Mouse (Mus musculus): ENCODE measurements at regions not wholly inside any gene's neighbourhood (a gene's known extent, or its start where the extent isn't known, plus 50 kb on each side); places are given as distances from the start of the nearest gene placed in this dataset.

- no peaks in the 10 kb centered on the region for H3K36me3 ChIP-seq (ENCODE audit: control insufficient read depth, insufficient read depth, low read length)
Measured at GRCm38 (mm10) chr9:113435921-113436320, 272.1 kb downstream of the Pdcd6ip start.

GRCm38 (mm10) chr9:113433424-113433823 is 274.6 kb downstream of the Pdcd6ip start:
- Histone ChIP-seq H3K9me3 (ENCODE audit: control insufficient read depth, low read length) (no peaks in the 10 kb centered on the region), H3K4me1 (ENCODE audit: control insufficient read depth in 2 of 2, insufficient read depth in 2 of 2, low read length in 2 of 2) (no peaks in the 10 kb centered on the region), H3K9ac (ENCODE audit: low read length) (no peak overlapping the region), H3K4me2 (ENCODE audit: low read length) (no peak overlapping the region), H3K27me3 (ENCODE audit: control insufficient read depth, insufficient read depth, low read length) (no peaks in the 10 kb centered on the region), H3K27ac (replicated peaks in 1 of 2; ENCODE audit: control insufficient read depth in 1 of 2, insufficient read depth in 1 of 2, low read depth in 2 of 2, low read length in 2 of 2) (no peak overlapping the region), H3K36me3 (ENCODE audit: control insufficient read depth, insufficient read depth, low read length) (no peaks in the 10 kb centered on the region), H3K4me3 (ENCODE audit: control insufficient read depth in 1 of 2, insufficient read depth in 1 of 2, low read depth in 1 of 2, low read length in 2 of 2) (no peak overlapping the region)
- no peak for ATAC-seq (ENCODE audit: insufficient number of reproducible peaks, insufficient read depth, low FRiP score, low read depth)
- WGBS, result 67% methylated on average over 4 of the region's 4 CpGs

More at GRCm38 (mm10) chr9:113435921-113436320, 272.1 kb downstream of the Pdcd6ip start:
- H3K4me2 ChIP-seq (ENCODE audit: low read length), result no peak overlapping the region
- no peaks in the 10 kb centered on the region for H3K27me3 ChIP-seq (ENCODE audit: control insufficient read depth, insufficient read depth, low read length)
- no peaks in the 10 kb centered on the region for H3K4me1 ChIP-seq (ENCODE audit: control insufficient read depth in 2 of 2, insufficient read depth in 2 of 2, low read length in 2 of 2)
- H3K9me3 ChIP-seq (ENCODE audit: control insufficient read depth, low read length), result no peaks in the 10 kb centered on the region
- ATAC-seq (ENCODE audit: insufficient number of reproducible peaks, insufficient read depth, low FRiP score, low read depth), result no peak
- H3K27ac ChIP-seq (replicated peaks in 1 of 2; ENCODE audit: control insufficient read depth in 1 of 2, insufficient read depth in 1 of 2, low read depth in 2 of 2, low read length in 2 of 2), result no peak overlapping the region
- no peak overlapping the region for H3K9ac ChIP-seq (ENCODE audit: low read length)
- H3K4me3 ChIP-seq (ENCODE audit: control insufficient read depth in 1 of 2, insufficient read depth in 1 of 2, low read depth in 1 of 2, low read length in 2 of 2), result no peak overlapping the region

GRCm38 (mm10) chr9:113432601-113433179 is 275.4 kb downstream of the Pdcd6ip start:
- Histone ChIP-seq H3K9ac (ENCODE audit: low read length) (no peak overlapping the region), H3K9me3 (ENCODE audit: control insufficient read depth, low read length) (no peaks in the 10 kb centered on the region), H3K4me2 (ENCODE audit: low read length) (no peak overlapping the region), H3K27ac (replicated peaks in 1 of 2; ENCODE audit: control insufficient read depth in 1 of 2, insufficient read depth in 1 of 2, low read depth in 2 of 2, low read length in 2 of 2) (no peak overlapping the region), H3K4me1 (ENCODE audit: control insufficient read depth in 2 of 2, insufficient read depth in 2 of 2, low read length in 2 of 2) (no peaks in the 10 kb centered on the region), H3K27me3 (ENCODE audit: control insufficient read depth, insufficient read depth, low read length) (no peaks in the 10 kb centered on the region), H3K4me3 (ENCODE audit: control insufficient read depth in 1 of 2, insufficient read depth in 1 of 2, low read depth in 1 of 2, low read length in 2 of 2) (no peak overlapping the region), H3K36me3 (ENCODE audit: control insufficient read depth, insufficient read depth, low read length) (no peaks in the 10 kb centered on the region)
- WGBS, result 83% methylated on average over 9 of the region's 9 CpGs
- no peak for ATAC-seq (ENCODE audit: insufficient number of reproducible peaks, insufficient read depth, low FRiP score, low read depth)

GRCm38 (mm10) chr9:113430411-113430810 is 277.6 kb downstream of the Pdcd6ip start:
- Histone ChIP-seq H3K9me3 (ENCODE audit: control insufficient read depth, low read length) (no peaks in the 10 kb centered on the region), H3K4me3 (ENCODE audit: control insufficient read depth in 1 of 2, insufficient read depth in 1 of 2, low read depth in 1 of 2, low read length in 2 of 2) (no peak overlapping the region), H3K27ac (replicated peaks in 1 of 2; ENCODE audit: control insufficient read depth in 1 of 2, insufficient read depth in 1 of 2, low read depth in 2 of 2, low read length in 2 of 2) (no peak overlapping the region), H3K4me2 (ENCODE audit: low read length) (no peak overlapping the region), H3K36me3 (ENCODE audit: control insufficient read depth, insufficient read depth, low read length) (no peaks in the 10 kb centered on the region), H3K9ac (ENCODE audit: low read length) (no peak overlapping the region), H3K27me3 (ENCODE audit: control insufficient read depth, insufficient read depth, low read length) (no peaks in the 10 kb centered on the region), H3K4me1 (ENCODE audit: control insufficient read depth in 2 of 2, insufficient read depth in 2 of 2, low read length in 2 of 2) (no peaks in the 10 kb centered on the region)
- ATAC-seq (ENCODE audit: insufficient number of reproducible peaks, insufficient read depth, low FRiP score, low read depth), result no peak
- 77% methylated on average over 4 of the region's 4 CpGs for WGBS

GRCm38 (mm10) chr9:113427281-113427680 is 280.8 kb downstream of the Pdcd6ip start:
- no peaks in the 10 kb centered on the region for H3K36me3 ChIP-seq (ENCODE audit: control insufficient read depth, insufficient read depth, low read length)
- H3K9ac ChIP-seq (ENCODE audit: low read length), result no peak overlapping the region
- no peaks in the 10 kb centered on the region for H3K27me3 ChIP-seq (ENCODE audit: control insufficient read depth, insufficient read depth, low read length)
- no peak overlapping the region for H3K4me2 ChIP-seq (ENCODE audit: low read length)
- 74% methylated on average over 4 of the region's 4 CpGs for WGBS
- H3K4me3 ChIP-seq (ENCODE audit: control insufficient read depth in 1 of 2, insufficient read depth in 1 of 2, low read depth in 1 of 2, low read length in 2 of 2), result no peak overlapping the region
- H3K4me1 ChIP-seq (ENCODE audit: control insufficient read depth in 2 of 2, insufficient read depth in 2 of 2, low read length in 2 of 2), result no peaks in the 10 kb centered on the region
- H3K27ac ChIP-seq (replicated peaks in 1 of 2; ENCODE audit: control insufficient read depth in 1 of 2, insufficient read depth in 1 of 2, low read depth in 2 of 2, low read length in 2 of 2), result no peak overlapping the region
- ATAC-seq (ENCODE audit: insufficient number of reproducible peaks, insufficient read depth, low FRiP score, low read depth), result no peak
- H3K9me3 ChIP-seq (ENCODE audit: control insufficient read depth, low read length), result no peaks in the 10 kb centered on the region

GRCm38 (mm10) chr9:113426324-113426723 is 281.7 kb downstream of the Pdcd6ip start:
- ATAC-seq (ENCODE audit: insufficient number of reproducible peaks, insufficient read depth, low FRiP score, low read depth), result no peak
- no peak overlapping the region for H3K27ac ChIP-seq (replicated peaks in 1 of 2; ENCODE audit: control insufficient read depth in 1 of 2, insufficient read depth in 1 of 2, low read depth in 2 of 2, low read length in 2 of 2)
- H3K4me3 ChIP-seq (ENCODE audit: control insufficient read depth in 1 of 2, insufficient read depth in 1 of 2, low read depth in 1 of 2, low read length in 2 of 2), result no peak overlapping the region
- H3K9ac ChIP-seq (ENCODE audit: low read length), result no peak overlapping the region
- H3K27me3 ChIP-seq (ENCODE audit: control insufficient read depth, insufficient read depth, low read length), result no peaks in the 10 kb centered on the region
- H3K4me2 ChIP-seq (ENCODE audit: low read length), result no peak overlapping the region
- no peaks in the 10 kb centered on the region for H3K36me3 ChIP-seq (ENCODE audit: control insufficient read depth, insufficient read depth, low read length)
- H3K4me1 ChIP-seq (ENCODE audit: control insufficient read depth in 2 of 2, insufficient read depth in 2 of 2, low read length in 2 of 2), result no peaks in the 10 kb centered on the region
- H3K9me3 ChIP-seq (ENCODE audit: control insufficient read depth, low read length), result 0 out of 2 replicates have a peak, but pooled peaks cover 2% of the 10 kb centered on the region
- 87% methylated on average over 15 of the region's 15 CpGs for WGBS

GRCm38 (mm10) chr9:113421645-113422044 is 286.4 kb downstream of the Pdcd6ip start:
- H3K4me3 ChIP-seq (ENCODE audit: control insufficient read depth in 1 of 2, insufficient read depth in 1 of 2, low read depth in 1 of 2, low read length in 2 of 2), result no peak overlapping the region
- H3K36me3 ChIP-seq (ENCODE audit: control insufficient read depth, insufficient read depth, low read length), result no peaks in the 10 kb centered on the region
- H3K4me1 ChIP-seq (ENCODE audit: control insufficient read depth in 2 of 2, insufficient read depth in 2 of 2, low read length in 2 of 2), result no peaks in the 10 kb centered on the region
- H3K4me2 ChIP-seq (ENCODE audit: low read length), result no peak overlapping the region
- H3K27me3 ChIP-seq (ENCODE audit: control insufficient read depth, insufficient read depth, low read length), result no peaks in the 10 kb centered on the region
- ATAC-seq (ENCODE audit: insufficient number of reproducible peaks, insufficient read depth, low FRiP score, low read depth), result no peak
- no peak overlapping the region for H3K27ac ChIP-seq (replicated peaks in 1 of 2; ENCODE audit: control insufficient read depth in 1 of 2, insufficient read depth in 1 of 2, low read depth in 2 of 2, low read length in 2 of 2)
- no peak overlapping the region for H3K9ac ChIP-seq (ENCODE audit: low read length)
- H3K9me3 ChIP-seq (ENCODE audit: control insufficient read depth, low read length), result 0 out of 2 replicates have a peak, but pooled peaks cover 3% of the 10 kb centered on the region

- no peak for ATAC-seq (ENCODE audit: insufficient number of reproducible peaks, insufficient read depth, low FRiP score, low read depth)
- H3K4me1 ChIP-seq (ENCODE audit: control insufficient read depth in 2 of 2, insufficient read depth in 2 of 2, low read length in 2 of 2), result no peaks in the 10 kb centered on the region
Measured at GRCm38 (mm10) chr9:113421121-113421520, 286.9 kb downstream of the Pdcd6ip start.

More at GRCm38 (mm10) chr9:113421121-113421520, 286.9 kb downstream of the Pdcd6ip start:
- 0 out of 2 replicates have a peak, but pooled peaks cover 3% of the 10 kb centered on the region for H3K9me3 ChIP-seq (ENCODE audit: control insufficient read depth, low read length)
- H3K4me2 ChIP-seq (ENCODE audit: low read length), result no peak overlapping the region
- no peak overlapping the region for H3K9ac ChIP-seq (ENCODE audit: low read length)
- H3K36me3 ChIP-seq (ENCODE audit: control insufficient read depth, insufficient read depth, low read length), result no peaks in the 10 kb centered on the region
- 84% methylated on average over 7 of the region's 7 CpGs for WGBS
- H3K4me3 ChIP-seq (ENCODE audit: control insufficient read depth in 1 of 2, insufficient read depth in 1 of 2, low read depth in 1 of 2, low read length in 2 of 2), result no peak overlapping the region
- no peak overlapping the region for H3K27ac ChIP-seq (replicated peaks in 1 of 2; ENCODE audit: control insufficient read depth in 1 of 2, insufficient read depth in 1 of 2, low read depth in 2 of 2, low read length in 2 of 2)
- H3K27me3 ChIP-seq (ENCODE audit: control insufficient read depth, insufficient read depth, low read length), result no peaks in the 10 kb centered on the region

Measured in heart, embryonic 14.5 days (tissue).